Mouse (Mus musculus): Measurements from ENCODE around the gene Twist2. TPM values are rescaled to one million over a fixed set of nuclear protein-coding genes. Genes with fewer than 3 reads are reported as not detected.

Twist2 gene
- polyA plus RNA-seq (2015; fragmentation: Nextera tagmentation; extraction: Ambion mirVana), result 12.4 and 12.6 TPM in 2 replicates

DNA sequence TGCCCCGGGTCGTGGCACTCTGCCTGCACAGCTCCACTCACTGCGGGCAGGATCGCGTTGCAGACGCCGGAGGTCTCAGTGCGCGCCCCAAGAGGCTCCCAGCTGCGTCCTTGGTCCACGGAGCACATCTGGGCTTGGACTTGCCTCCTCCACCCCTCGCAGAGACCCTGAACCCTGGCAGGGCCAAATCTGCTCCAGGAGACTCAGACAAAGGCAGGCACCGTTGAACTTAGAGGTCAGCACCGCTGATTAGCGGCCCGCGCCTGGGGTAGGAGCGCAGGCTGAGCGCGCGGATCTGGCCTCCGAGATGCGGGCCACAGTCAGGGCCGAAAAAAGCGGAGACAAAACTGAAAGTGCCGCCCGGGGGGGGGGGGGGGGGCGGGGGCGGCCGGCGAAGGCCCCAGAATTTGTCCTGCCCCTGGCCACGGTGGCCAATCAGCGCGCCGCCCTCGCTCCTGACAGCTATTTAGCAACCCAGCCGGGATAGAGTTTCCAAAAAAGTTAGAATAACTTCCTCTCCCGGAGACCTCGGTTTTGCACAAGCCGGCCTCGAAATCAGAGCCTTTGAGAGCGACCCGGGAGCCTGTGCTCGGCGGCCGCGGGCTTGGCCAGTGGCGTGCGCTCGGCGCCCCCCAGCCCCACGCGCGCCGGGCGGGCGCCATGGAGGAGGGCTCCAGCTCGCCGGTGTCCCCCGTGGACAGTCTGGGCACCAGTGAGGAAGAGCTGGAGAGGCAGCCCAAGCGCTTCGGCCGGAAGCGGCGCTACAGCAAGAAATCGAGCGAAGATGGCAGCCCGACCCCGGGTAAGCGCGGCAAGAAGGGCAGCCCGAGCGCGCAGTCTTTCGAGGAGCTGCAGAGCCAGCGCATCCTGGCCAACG lies at the start of gene Twist2:
TSS of gene Twist2 (plus strand) at position 495 of the 877 bp plus-strand sequence.

